Mouse (Mus musculus) kidney, adult 2 months (tissue): ENCODE measurements at regions not wholly inside any gene's neighbourhood (a gene's known extent, or its start where the extent isn't known, plus 50 kb on each side); places are given as distances from the start of the nearest gene placed in this dataset.

Source experiments
- DNase-seq: peaks from one replicate; pipeline ENCODE4 v3.0.0; 2021
- H3K27ac ChIP-seq: fragments of 200-500 bp; 2 replicates; pipeline ENCODE4 v1.5.1; 2012; ENCODE audit warnings: low read depth, low read length, control low read depth, inconsistent platforms; ENCODE audit not compliant: insufficient read depth
- H3K27me3 ChIP-seq: fragments of 200-500 bp; replicated peaks from 2 replicates; pipeline ENCODE4 v1.6.1; 2012; ENCODE audit warnings: mild to moderate bottlenecking, moderate library complexity, low read length, inconsistent platforms; ENCODE audit not compliant: control insufficient read depth, insufficient read depth
- H3K36me3 ChIP-seq: fragments of 200-500 bp; 2 replicates; pipeline ENCODE4 v1.6.1; 2012; ENCODE audit warnings: mild to moderate bottlenecking, moderate library complexity, low read length, inconsistent platforms; ENCODE audit not compliant: control insufficient read depth, insufficient read depth
- H3K4me1 ChIP-seq: fragments of 200-500 bp; 2 replicates; pipeline ENCODE4 v1.6.1; 2011; ENCODE audit warnings: low read length; ENCODE audit not compliant: control insufficient read depth, insufficient read depth
- H3K4me3 ChIP-seq: fragments of 200-500 bp; 2 replicates; pipeline ENCODE4 v1.5.1; 2011; ENCODE audit warnings: mild to moderate bottlenecking, low read depth, low read length, control low read depth; ENCODE audit not compliant: insufficient read depth
- CTCF ChIP-seq: fragments of 200-500 bp; conservative IDR thresholded peaks from 2 replicates; pipeline ENCODE4 v1.5.1; 2011; ENCODE audit warnings: low read depth, mild to moderate bottlenecking, control low read depth, low read length, moderate library complexity, mixed read lengths; ENCODE audit not compliant: insufficient read depth, insufficient read length
- POLR2A ChIP-seq: fragments of 200-500 bp; IDR thresholded peaks from one replicate; pipeline ENCODE4 v1.6.1; 2011; ENCODE audit warnings: low read depth, low read length, control low read depth
- WGBS: fragments of 180-500 bp; shearing (Covaris S2); methylation state at CpG from one replicate; pipeline ENCODE4 v1.1.7; 2018; 5-methylcytosine and 5-hydroxymethylcytosine counted together

DNA sequence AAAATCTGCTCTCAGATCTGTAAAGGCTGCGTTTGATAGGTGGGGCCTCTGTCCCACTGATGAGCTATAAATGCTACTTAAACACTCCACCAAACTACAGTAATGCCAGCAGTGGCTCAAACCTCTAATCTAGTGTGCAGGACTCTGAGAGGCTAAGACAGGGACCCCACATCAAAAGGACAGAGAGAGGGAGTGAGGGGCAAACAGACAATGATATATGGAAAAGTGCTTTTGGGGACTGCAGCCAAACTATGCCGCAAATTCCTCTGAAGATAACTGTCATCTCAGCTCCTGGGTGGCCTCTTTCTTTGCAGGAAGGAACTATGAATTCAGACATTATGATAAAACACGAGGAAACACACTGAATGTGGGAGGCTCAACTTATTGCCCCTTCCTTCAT is 138.9 kb upstream of the Ddit4l start:
- no peak overlapping the region for H3K27ac ChIP-seq
- H3K36me3 ChIP-seq, result no peaks in the 10 kb centered on the region
- H3K4me1 ChIP-seq, result no peaks in the 10 kb centered on the region
- TF ChIP-seq CTCF (no peak), POLR2A (no peak)
- no peaks in the 10 kb centered on the region for H3K27me3 ChIP-seq
- no peak overlapping the region for H3K4me3 ChIP-seq
- no peak for DNase-seq
- WGBS, result 36% methylated on average over 3 of the region's 3 CpGs

DNA sequence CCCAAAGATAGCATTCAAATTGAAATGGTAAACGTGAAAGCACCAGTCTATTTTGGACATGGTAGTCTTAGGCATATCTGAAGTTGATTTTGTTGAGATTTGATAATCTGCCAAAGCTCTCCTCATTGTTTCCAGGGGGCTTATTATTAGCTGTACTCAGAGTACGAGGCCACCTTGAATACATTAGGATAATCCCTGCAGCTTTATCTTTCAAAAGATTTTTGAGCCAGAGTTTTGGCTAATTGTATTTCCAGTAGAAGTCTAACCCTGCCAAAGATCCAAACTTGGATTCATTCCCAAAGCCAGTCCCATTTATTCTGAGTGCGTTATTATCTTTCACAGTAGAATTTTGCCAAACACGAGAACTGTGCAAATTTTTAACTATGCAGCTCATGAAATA is 138.4 kb upstream of the Ddit4l start:
- Histone ChIP-seq H3K27ac (no peak overlapping the region), H3K4me1 (no peaks in the 10 kb centered on the region), H3K27me3 (no peaks in the 10 kb centered on the region), H3K36me3 (no peaks in the 10 kb centered on the region), H3K4me3 (no peak overlapping the region)
- 28% methylated on average over 4 of the region's 4 CpGs for WGBS
- TF ChIP-seq POLR2A, result no peak
- peak; percentile 13 for DNase-seq

DNA sequence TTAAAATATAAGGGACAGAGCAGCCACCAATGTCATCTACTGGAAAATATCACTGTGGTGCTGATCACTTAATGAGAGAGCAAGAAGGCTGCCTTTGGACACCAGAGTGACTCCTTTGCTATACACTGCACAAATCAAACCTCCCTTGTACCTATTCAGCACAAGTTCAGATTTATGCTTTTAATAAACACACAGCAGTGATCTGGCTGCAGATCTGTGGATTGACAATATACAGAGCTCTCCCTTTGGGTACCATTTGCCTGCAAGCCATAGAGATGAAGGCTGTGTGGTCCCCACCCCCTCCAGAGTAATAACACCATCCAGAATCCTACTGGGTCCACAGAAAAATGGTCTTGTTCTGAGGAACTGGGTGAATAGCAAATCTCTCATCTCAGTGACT is 131.8 kb upstream of the Ddit4l start:
- TF ChIP-seq POLR2A, result no peak
- TF ChIP-seq CTCF, result no peak
- H3K27ac ChIP-seq, result no peak overlapping the region
- no peak for DNase-seq
- H3K36me3 ChIP-seq, result no peaks in the 10 kb centered on the region
- no peaks in the 10 kb centered on the region for H3K27me3 ChIP-seq
- H3K4me3 ChIP-seq, result no peak overlapping the region
- no peaks in the 10 kb centered on the region for H3K4me1 ChIP-seq

- WGBS, result 78% methylated on average over 1 of the region's 1 CpGs
Observed at GRCm38 (mm10) chr3:137491508-137492019, 129.8 kb upstream of the Ddit4l start.

GRCm38 (mm10) chr3:137498343-137498742 is 123.1 kb upstream of the Ddit4l start:
- no peaks in the 10 kb centered on the region for H3K36me3 ChIP-seq
- WGBS, result 97% methylated on average over 3 of the region's 3 CpGs
- H3K27ac ChIP-seq, result no peak overlapping the region
- no peaks in the 10 kb centered on the region for H3K4me1 ChIP-seq
- H3K4me3 ChIP-seq, result no peak overlapping the region
- TF ChIP-seq POLR2A (no peak), CTCF (no peak)
- DNase-seq, result no peak
- H3K27me3 ChIP-seq, result no peaks in the 10 kb centered on the region

More at GRCm38 (mm10) chr3:137491508-137492019, 129.8 kb upstream of the Ddit4l start:
- TF ChIP-seq CTCF, result no peak
- no peak for TF ChIP-seq POLR2A
- Histone ChIP-seq H3K36me3 (no peaks in the 10 kb centered on the region), H3K27me3 (no peaks in the 10 kb centered on the region), H3K4me1 (no peaks in the 10 kb centered on the region), H3K27ac (no peak overlapping the region), H3K4me3 (no peak overlapping the region)
- no peak for DNase-seq

- no peak overlapping the region for H3K27ac ChIP-seq
- H3K4me3 ChIP-seq, result no peak overlapping the region
- H3K36me3 ChIP-seq, result no peaks in the 10 kb centered on the region
- DNase-seq, result peak; percentile 28
- 83% methylated on average over 1 of the region's 1 CpGs for WGBS
- TF ChIP-seq CTCF, result no peak
- TF ChIP-seq POLR2A, result no peak
- H3K27me3 ChIP-seq, result no peaks in the 10 kb centered on the region
- H3K4me1 ChIP-seq, result no peaks in the 10 kb centered on the region; the same call in 1 of the 2 replicates
Observed at GRCm38 (mm10) chr3:137511283-137511682, 110.1 kb upstream of the Ddit4l start.

DNA sequence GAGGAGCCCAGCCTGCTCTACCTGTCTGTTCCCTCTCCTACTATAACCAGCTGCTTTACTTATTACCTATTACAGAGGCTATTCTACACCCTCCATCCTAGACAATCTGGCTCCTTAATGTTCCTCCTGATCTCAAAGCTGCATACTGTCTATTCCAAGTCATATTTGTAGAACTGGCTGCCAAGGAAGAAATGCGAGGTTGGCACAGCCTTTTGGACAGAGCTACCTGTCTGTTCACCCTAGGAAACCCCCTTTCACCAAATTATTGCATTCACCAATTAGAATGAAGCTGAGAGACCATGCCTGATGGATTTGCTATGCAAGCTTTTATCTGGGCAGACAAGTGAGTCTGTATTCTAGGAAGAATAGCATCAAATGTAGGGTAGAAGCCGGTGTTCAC is 109.0 kb upstream of the Ddit4l start:
- no peaks in the 10 kb centered on the region for H3K36me3 ChIP-seq
- no peak overlapping the region for H3K27ac ChIP-seq
- DNase-seq, result no peak
- H3K4me1 ChIP-seq, result no peaks in the 10 kb centered on the region; the same call in 1 of the 2 replicates
- no peaks in the 10 kb centered on the region for H3K27me3 ChIP-seq
- TF ChIP-seq CTCF (no peak), POLR2A (no peak)
- H3K4me3 ChIP-seq, result no peak overlapping the region
- 94% methylated on average over 2 of the region's 2 CpGs for WGBS

GRCm38 (mm10) chr3:137513026-137513425 is 108.4 kb upstream of the Ddit4l start:
- Histone ChIP-seq H3K4me3 (no peak overlapping the region), H3K4me1 (no peaks in the 10 kb centered on the region; the same call in 1 of the 2 replicates), H3K27ac (no peak overlapping the region), H3K36me3 (no peaks in the 10 kb centered on the region), H3K27me3 (no peaks in the 10 kb centered on the region)
- peak; percentile 7 for DNase-seq
- WGBS, result 55% methylated on average over 6 of the region's 6 CpGs
- TF ChIP-seq POLR2A, result no peak
